Mouse (Mus musculus) gastrocnemius, postnatal 36 days (tissue): Measurements from ENCODE around the gene Gramd4. TPM values are rescaled to one million over a fixed set of nuclear protein-coding genes. Genes with fewer than 3 reads are reported as not detected.
"Not testable (repeated sequence)": the region's sequence is repeated elsewhere in the genome, so short reads cannot be mapped to it uniquely, and the experiment has no call there.

Source experiments
- DNase-seq, 2 experiments: peaks; one replicate each; pipeline ENCODE4 v3.0.0; 2022
- intact Hi-C: fragments of 180-260 bp; cut with DNase I; formaldehyde crosslinking; loops from one replicate; pipeline ENCODE4 v1.15.1; 2025
- total RNA-seq, 2 experiments: library from RNA; stranded (reverse); gene quantifications; 2 replicates each; pipeline ENCODE4 v1.2.3; 2021

The Gramd4 gene
- total RNA-seq, 2 experiments from 2014 or later, result 5.1 to 5.9 TPM

DNA sequence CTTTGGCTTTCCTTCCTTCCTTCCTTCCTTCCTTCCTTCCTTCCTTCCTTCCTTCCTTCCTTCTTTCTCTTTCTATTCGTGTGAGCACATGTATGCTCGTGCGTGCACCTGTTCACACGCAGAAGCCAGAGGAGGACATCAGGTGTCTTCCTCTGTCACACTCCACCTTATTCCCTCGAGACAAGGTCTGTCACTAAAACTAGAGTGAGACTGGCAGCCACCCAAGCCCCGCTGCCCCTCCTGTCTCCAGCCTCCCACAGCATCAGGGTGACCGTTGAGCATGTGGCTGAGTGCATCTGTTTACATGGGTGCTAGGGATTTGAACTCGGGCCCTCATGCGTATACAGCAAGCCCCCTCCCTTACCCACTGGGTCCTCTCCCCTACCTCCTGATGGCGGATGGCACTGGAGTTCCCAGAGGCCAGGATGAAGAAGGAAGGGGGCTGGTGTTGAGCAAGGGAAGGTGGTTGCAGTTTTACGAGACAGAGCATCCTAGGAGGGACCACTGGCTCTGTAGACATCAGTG, 30.8 kb downstream of the Gramd4 start:
- intact Hi-C loops, result no loop called here
- no peak for DNase-seq

DNA sequence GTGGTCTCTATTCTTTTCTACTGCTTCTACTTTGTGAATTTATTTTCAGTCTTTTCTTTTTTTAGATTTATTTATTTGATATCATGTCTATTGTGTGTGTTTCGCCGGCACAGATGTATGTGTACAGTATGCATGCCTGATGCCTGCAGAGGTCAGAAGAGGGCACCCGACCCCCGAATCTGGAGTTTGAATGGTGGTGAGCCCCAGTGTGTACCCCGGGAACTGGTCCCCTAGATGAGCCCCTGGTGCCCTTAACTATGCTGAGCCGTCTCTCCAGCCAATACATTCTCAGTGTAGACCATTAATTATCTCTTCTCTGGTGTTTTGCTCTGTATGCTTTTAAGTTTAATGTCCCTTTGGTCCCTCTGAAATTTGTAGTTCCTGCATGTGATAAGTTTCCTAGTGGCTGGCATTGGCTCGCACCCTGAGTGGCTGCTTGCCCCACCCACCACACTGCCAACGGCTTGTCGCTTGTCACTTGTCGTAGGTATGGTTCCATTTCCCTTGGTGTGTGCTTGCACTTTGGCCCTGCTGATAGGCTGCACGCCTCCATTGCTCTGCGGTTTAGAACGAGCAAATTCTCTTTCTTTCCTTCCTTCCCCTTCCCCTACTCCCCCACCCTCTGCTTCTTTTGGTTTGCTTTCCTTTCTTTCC, 31.7 kb downstream of the Gramd4 start:
- no peak for DNase-seq
- intact Hi-C loops, result no loop called here

DNA sequence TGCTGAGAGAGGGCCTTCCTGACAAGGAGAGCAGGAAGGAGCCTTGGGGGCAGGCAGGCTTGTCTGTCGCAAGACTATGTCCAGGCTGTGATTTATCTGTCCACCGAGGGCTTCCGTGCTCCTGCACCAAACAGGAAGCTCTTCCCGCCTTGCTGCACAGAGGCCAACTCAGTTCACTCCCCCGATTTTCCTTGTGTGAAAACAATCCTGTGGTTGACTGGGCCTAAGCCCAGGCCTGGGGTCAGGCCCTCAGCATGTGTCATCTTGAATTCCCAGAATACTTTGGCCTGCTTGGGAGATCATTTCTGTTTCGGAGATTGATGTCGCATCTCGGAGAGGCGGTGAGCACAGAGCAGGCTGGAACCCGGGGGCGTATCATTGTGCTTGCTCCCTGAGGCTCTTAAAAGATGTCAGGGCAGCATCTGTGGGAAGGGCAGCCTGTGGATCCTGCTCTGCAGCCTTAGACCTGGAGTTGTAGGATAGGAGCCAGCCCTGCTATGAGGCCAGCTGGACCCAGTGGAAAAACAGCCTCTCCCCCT, 32.6 kb downstream of the Gramd4 start:
- intact Hi-C loops, result no loop called here
- DNase-seq, result peak; percentile 65 to 66

DNA sequence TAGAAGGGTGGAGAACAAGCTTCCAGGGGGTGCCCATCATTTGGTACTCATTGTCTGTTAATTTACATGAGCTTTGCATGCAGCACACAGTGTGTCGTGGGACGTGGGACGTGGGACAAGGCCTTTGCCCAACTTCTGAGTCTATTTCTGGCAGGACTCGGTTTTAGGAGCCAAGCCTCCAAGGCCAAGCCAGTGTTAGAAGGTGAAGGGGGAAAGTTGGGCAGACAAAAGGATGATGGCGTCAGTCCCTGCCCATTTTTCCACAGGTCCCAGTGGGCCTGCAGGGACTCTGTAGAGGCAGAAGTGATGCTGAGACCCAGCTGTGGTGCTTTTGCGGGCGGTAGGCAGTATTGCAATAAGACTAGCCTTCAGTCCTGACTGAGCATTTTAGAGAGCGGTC, 33.1 kb downstream of the Gramd4 start:
- intact Hi-C loops, result no loop called here

DNA sequence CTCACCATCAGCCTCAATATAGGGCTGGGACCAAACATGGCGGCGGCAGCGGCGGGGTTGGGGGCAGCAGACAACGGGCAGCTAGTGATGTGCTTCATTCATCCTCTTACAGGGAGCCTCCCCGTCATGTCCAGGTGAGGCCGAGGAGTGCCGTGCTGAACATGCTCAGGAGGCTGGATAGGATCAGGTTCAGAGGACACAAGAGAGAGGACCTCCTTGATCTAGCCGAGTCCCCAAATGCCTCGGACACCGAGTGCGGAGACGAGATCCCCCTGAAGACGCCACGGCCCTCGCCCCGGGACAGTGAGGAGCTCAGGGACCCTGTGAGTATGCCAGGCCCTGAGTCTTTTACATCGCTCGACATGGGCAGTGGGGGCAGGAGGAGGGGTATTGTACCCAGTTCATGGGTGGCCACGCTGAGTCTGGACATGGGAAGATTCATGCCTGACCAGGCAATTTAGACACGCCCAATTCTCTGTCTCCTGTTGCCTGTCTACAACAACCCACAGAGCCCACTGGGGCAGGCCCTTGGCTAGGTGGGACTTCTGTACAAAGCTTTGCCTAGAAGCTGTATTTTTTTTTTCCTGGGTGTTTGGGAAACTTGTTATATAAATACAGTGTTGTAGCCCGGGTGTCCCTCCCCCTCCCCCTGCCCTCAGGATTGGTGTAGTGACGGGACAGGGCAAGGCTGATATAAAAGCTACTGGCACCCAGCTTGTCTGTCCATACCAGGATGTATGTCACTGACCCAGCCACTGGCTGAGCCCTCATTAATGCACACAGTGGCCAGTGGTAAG, 33.9 kb downstream of the Gramd4 start:
- intact Hi-C loops, result no loop called here
- no peak for DNase-seq

More for the DNA sequence above, 33.1 kb downstream of the Gramd4 start:
- DNase-seq, result no peak

DNA sequence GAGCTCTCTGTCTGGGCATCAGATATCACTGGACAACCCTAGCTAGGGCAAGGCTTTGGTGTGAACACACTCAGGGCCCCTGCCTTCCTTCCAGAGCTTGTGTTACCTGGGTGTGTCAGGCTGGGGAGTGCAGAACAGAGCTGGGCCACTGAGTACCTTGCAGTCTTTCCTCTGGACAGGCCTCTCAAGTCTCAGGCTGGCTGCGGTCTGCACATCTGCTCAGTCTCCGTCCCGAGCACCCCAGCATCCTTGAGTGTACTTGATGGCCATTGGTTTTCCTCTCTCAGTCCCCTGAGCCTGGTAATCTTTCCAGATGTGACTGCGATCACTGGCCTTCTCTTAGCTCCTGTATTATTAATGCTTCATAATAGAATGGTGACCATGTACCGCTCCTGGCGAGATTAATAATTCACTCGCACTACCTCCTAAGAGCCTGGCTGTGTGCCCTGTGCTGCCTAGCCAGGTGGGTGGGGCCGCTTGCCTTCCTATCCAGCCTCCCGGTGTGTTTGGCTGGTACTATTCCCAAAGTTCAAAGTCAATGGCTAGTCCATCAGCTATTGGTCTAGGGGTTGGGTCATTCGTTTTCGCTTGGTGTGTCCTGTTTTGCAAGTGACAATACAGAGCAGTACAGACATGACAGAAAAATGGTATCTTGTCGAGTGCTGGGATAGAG, 34.6 kb downstream of the Gramd4 start:
- no peak for DNase-seq
- intact Hi-C loops, result no loop called here

DNA sequence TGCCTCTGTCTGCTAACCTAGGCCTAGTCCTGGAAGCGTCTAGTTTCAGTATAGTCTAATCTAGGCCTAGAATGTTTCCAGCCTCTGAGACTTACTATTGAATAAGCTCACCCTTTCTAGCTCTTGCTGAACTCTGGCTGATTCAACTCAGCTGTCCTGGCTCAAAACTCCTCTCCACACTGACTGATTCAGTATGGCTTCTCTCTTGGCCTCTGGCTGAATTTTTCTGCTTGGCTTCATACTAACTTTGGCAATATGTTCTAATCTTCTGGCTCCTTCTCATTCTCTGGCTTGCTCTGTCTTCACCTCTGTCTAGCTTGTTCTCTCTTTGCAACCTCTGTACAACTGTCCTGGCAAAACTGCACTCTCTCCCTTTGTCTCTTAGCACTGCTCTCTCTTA, 35.7 kb downstream of the Gramd4 start:
- intact Hi-C loops, result no loop called here
- DNase-seq, result no peak

DNA sequence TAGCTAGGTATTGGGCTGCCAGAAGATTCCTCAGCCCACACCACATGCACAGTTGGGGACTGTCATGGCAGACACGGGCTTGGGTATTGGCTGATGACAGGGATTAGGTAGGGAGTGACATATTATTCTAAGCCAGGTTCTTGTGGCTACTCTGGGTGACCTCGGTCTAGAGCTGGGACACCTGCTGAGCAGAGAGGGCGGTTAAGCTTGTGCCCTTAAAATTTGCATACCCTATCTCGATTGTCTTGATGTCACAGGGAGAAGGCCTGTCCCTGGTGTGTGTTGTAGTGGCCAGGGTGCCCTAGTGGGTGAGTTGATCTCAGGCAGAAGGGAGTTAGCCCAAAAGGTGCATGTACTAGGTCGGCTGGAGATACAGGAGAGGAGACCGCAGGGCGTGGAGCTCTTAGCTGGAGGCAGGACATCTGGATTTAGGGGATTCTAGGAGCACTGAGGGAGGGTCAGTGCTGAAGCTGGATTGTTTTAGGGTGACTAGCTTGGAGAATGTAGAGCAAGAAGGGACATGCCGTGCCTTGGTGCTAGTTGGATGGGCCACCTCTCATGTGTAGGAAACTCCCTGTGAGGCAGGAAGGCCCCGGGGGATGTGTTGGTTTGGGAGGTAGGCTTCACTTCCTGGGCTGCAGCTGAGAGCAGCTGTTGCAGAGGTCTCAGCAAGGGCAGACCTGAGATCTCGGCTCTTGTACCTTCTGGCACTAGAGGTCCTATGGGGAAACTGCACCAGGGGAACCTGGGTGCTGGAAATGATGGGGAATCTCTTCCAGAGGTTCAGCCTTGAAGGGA, 37.0 kb downstream of the Gramd4 start:
- DNase-seq, result no peak
- intact Hi-C loops, result no loop called here

DNA sequence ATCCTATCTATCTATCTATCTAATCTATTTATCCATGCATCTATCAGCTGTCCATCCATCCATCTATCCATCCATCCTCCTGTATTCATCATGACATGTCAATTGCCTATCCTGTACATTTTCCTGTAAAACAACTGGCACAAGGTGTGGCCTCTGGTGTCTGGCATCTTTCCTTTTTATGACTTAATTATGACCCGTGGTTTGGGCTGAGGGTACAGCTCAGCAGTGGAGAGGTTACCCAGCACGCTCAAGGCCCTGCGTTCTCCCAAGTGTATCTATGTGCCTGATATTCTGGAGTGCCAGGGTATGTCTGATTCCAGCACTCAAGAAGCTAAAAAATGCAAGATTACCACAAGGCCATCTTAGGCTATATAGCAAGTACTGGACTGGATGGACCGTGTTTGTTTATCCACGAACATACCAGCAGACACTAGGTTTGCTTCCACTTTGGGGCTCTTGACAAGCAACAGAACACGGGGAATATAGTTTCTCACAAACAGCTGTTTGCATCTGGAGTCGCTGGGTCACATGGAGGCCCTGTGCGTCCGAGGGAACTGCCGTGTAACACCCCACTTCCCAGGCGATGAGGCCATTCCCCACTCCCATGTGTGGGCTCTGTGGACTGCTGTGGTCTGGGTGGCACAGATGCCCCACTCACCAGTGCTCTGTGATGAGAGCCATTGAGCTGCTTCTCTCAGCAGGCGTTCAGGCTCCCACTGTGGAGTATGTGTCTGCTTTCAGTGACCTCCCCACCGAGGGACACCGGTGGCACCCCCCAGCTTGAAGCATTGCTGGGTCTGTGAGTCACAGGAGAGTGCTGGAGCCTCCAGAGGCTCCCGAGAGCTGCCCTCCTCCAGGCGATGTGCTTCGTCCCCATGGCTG, 38.5 kb downstream of the Gramd4 start:
- no peak for DNase-seq
- intact Hi-C loops, result no loop called here

DNA sequence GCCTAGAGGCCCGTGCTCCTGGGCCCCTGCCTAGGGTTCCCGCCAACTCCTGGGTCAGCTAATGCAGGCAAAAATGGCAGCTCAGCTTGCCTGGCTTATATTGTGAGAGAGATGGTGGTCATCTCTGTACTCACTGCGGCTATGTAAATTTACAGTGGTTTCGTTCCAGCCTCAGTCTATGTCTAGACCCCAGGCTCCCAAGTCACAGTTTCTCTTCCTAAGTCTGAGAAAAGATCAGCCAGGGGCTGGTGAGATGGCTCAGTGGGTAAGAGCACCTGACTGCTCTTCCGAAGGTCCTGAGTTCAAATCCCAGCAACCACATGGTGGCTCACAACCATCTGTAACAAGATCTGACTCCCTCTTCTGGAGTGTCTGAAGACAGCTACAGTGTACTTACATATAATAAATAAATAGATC, 39.1 kb downstream of the Gramd4 start:
- intact Hi-C loops, DNase-seq: not testable (repeated sequence)

DNA sequence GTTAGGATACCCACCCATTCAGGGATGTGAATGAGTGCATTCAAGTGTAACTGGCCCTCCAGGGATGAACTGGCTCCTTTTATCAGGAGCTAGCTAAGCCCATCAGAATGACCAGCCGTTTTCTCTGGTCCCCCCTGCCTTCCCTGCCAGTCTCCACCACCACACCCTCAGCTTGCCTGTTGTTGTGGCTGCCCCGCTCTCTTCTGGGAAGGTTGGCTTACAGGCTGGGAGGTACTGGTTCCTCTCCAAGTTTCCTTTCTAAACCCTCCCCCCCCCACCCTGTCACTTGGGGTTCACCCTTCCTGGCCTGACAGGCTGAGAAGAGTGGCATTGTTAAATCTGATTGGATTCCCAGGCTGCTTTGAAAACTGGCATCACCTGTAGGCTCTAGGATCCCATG, 40.4 kb downstream of the Gramd4 start:
- intact Hi-C loops, result no loop called here
- DNase-seq, result no peak

DNA sequence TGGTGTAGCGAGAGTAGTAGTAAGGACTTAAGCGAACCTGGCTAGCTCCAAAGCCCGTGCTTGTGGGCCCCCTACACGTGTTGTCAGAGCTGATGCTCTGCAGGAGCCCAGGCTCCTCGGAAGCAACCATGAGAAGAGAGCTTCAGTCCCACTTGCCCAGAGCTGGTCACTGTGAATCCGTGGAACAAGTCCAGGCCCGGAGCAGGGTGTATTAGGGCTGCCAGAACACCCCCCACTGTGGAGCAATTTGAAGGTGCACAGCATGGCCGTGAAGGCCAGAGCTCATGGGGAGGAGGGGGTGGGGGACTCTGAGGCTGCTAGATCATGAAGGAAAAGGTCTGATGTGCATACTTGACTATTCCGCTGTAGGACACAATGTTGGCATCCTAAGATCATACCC, 44.1 kb downstream of the Gramd4 start:
- intact Hi-C loops, result no loop called here
- DNase-seq, result no peak

DNA sequence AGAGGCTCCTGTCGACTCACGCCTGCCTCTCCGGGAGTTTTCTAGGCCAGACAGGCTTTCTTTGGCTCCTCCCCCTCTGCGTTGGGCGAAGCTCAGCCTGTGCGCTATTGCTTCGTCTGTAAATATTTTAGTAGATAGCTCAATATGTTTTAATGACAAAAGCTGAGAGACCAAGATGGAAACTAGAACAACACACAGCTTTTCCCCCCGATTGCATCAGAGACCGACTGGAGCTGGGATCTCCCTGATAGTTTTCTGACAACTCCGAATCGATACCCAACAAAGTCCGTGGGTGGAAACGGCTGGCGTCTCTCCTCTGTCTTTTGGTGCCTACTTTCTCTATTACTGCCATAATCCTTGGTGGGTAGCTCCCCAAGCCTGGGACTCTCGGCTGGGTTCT, 44.8 kb downstream of the Gramd4 start:
- DNase-seq, result no peak
- intact Hi-C loops, result no loop called here

DNA sequence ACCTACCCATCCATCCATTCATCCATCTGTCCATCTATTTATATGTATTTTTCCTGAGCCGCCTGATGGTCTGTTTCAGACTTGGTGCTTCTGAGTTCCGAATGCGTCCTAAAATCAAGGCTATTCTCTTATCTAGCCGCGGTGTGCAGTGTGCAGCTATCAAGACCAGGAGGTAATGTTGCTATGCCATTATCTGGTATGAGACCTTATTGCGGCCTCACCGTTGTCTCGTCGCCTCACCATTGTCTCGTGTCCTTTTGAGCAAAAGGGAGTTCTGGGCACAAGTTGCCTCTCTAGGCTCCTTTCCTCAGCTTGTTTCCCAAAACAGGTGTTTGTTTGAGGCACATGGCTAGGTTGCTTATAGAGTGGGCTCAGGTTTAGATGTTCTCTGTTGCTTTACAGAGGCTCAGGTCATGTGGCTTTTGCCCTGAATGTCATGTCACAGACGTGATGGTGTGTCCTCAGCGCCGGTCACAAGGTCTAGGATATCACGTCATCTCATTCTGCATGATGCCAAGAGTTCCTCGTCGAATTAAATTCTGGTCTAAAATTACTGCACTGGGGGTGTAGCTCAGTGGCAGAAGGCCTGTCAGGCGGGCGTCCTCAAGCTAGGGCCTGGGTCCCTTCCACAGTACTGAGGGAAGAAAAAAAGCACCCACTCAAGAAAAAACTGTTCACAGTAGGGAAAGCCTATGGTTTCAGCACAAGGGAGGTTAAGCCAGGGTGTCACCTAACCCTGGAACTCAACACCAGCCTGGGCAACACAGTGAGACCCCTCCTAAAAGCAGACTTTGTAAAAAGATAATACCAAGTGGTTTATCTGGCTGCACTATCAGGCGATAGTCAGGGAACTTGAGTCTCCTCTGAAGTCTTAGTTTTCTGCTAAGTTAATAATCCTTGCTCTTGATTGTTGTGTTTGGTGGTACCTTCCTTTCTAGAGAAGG, 47.2 kb downstream of the Gramd4 start:
- intact Hi-C loops, result no loop called here
- DNase-seq, result no peak

DNA sequence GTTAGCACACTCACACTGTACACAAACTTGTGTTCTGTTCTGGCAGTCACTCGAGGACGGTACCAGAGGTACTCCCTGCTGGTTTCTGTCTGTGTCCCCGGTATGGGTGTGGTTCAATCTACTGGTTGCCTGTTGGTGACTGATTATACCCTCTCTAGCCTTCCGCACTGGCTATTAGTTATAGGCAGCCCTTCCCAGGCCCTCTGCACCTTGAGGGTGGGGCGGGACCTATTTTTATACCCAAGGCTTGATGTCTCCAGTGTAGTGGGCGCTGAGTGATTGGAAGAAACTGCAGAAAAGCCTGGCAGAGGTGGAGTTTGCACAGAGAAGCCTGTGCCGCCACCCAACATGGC, 47.8 kb downstream of the Gramd4 start:
- DNase-seq, result no peak

DNA sequence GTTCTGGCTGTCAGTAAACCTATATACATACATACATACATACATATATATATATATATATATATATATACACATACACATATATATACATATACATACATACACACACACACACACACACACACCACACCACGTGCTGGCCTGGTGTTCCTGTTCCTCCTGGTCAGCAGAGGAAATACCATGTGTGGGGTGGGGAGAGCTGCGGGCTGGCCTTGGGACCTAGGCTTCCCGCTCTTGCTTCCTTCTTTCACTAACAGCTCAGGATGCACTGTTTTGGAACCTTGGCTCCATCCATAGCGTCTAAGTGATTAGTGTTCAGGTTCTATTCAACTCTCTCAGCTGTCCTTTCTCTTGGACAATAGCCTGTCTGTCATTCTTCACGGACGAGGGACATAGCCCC, 48.3 kb downstream of the Gramd4 start:
- DNase-seq, result no peak
- intact Hi-C loops, result no loop called here

More for the DNA sequence above, 47.8 kb downstream of the Gramd4 start:
- intact Hi-C loops, result no loop called here

DNA sequence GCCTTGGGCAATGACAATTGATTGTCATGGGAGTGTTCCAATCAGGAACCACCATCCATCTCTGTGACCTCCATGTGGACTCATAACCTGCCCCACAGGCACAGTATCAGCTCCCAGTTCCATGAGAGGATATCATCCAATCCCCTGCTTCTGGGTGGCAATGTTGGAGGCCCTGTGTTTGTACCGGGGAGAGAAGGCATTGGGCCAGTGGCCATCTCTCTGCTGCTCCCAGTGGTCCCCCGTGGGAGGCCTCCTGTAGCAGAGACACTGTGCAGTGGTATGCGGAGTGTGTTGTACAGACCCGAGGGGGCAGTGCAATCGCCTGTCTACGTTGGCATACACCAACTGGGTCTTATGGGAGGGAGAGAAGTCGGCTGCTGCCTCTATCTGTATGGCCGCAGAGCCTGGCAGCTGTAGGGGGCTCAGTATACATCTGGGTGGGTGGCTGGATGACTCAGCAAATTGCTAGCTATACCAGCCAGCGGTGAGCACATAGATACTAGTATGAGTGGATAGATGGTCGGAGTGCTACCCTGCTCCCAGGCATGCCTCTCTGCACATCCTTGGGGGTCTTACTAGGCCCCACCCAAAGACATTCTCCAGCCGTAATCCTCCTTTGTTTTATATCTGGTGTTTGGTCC, 50.5 kb downstream of the Gramd4 start:
- intact Hi-C loops, result no loop called here

DNA sequence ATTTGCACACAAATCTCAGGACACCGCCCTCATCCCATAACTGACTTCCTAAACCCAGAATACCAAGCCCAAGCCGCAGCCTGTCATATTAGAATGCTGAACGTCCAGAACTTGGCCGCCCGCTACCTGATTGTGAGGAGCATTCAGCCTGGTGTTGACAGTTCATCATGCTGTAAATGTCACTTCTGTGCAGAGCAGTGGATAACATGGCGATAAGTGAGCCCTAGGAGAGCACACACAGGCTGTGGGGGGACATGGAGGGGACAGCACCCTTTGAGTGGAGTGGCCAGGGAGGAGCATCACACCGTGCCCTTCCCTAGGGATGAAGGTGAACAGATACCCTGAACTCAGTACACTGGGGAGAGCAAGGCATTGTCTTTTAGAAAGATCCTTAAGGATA, 51.8 kb downstream of the Gramd4 start:
- intact Hi-C loops, result no loop called here
- DNase-seq, result no peak

More for the DNA sequence above, 50.5 kb downstream of the Gramd4 start:
- no peak for DNase-seq
